Mouse (Mus musculus) heart, adult 2 months (tissue): Measurements from ENCODE around the gene Gnl1. TPM values are rescaled to one million over a fixed set of nuclear protein-coding genes. Genes with fewer than 3 reads are reported as not detected.
"Not testable (repeated sequence)": the region's sequence is repeated elsewhere in the genome, so short reads cannot be mapped to it uniquely, and the experiment has no call there.

Source experiments
- DNase-seq, 2 experiments: peaks; one replicate each; pipeline ENCODE4 v3.0.0; 2021
- H3K27ac ChIP-seq: fragments of 200-600 bp; 2 replicates; pipeline ENCODE4 v1.8.1; 2022
- H3K27me3 ChIP-seq: fragments of 200-500 bp; 2 replicates; pipeline ENCODE4 v1.6.1; 2012; ENCODE audit warnings: mild to moderate bottlenecking, low read length, inconsistent platforms, mixed read lengths; ENCODE audit not compliant: control insufficient read depth, insufficient read depth
- H3K36me3 ChIP-seq: fragments of 200-500 bp; 2 replicates; pipeline ENCODE4 v1.6.1; 2012; ENCODE audit warnings: low read length, inconsistent platforms; ENCODE audit not compliant: control insufficient read depth, insufficient read depth
- H3K4me1 ChIP-seq: fragments of 200-500 bp; 2 replicates; pipeline ENCODE4 v1.6.1; 2011; ENCODE audit warnings: low read length; ENCODE audit not compliant: control insufficient read depth, insufficient read depth
- H3K4me3 ChIP-seq: fragments of 200-600 bp; 2 replicates; pipeline ENCODE4 v1.8.1; 2022
- H3K79me2 ChIP-seq: fragments of 200-500 bp; replicated peaks from 2 replicates; pipeline ENCODE4 v1.6.1; 2012; ENCODE audit warnings: mild to moderate bottlenecking, inconsistent platforms, low read length, moderate library complexity, mixed read lengths; ENCODE audit not compliant: control insufficient read depth, insufficient read depth
- H3K9ac ChIP-seq: fragments of 200-500 bp; 2 replicates; pipeline ENCODE4 v1.6.1; 2012; ENCODE audit warnings: low read depth, mild to moderate bottlenecking, control low read depth, inconsistent platforms, low read length, mixed read lengths
- CTCF ChIP-seq: fragments of 200-600 bp; IDR thresholded peaks from 2 replicates; pipeline ENCODE4 v1.8.1; 2022; ENCODE audit warnings: antibody characterized with exemption, mild to moderate bottlenecking, moderate library complexity
- EP300 ChIP-seq: fragments of 200-500 bp; IDR thresholded peaks from 2 replicates; pipeline ENCODE4 v1.6.1; 2011; ENCODE audit warnings: low read depth, low read length, control low read depth; ENCODE audit not compliant: insufficient read depth
- POLR2A ChIP-seq: fragments of 200-500 bp; IDR thresholded peaks from 2 replicates; pipeline ENCODE4 v1.6.1; 2011; ENCODE audit warnings: mild to moderate bottlenecking, low read depth, low read length, control low read depth; ENCODE audit not compliant: insufficient read depth
- WGBS: fragments of 180-500 bp; shearing (Covaris S2); methylation state at CpG from one replicate; pipeline ENCODE4 v1.1.7; 2018; 5-methylcytosine and 5-hydroxymethylcytosine counted together
- intact Hi-C: fragments of 180-260 bp; cut with DNase I; formaldehyde crosslinking; loops from one replicate; pipeline ENCODE4 v1.15.1; 2025
- polyA plus RNA-seq: library from polyadenylated mRNA; depleted of rRNA; stranded (reverse); fragments of >200 nt; gene quantifications from 2 replicates; pipeline ENCODE4 v1.2.3, GENCODE M21; 2012
- total RNA-seq, 2 experiments: library from RNA; stranded (reverse); gene quantifications; 2 replicates each; pipeline ENCODE4 v1.2.3; 2021

The Gnl1 gene
- total and polyA plus RNA-seq, 3 experiments = 17.0 to 35.6 (median 27.4) TPM

GRCm38 (mm10) chr17:35939108-35939507 is 40.5 kb upstream of the Gnl1 start:
- intact Hi-C loops = loop anchor here (5.0 to 10.0 kb wide), 2 partner anchors 126 to 253 kb away; partner anchors contain the start of gene H2-T3
- Histone ChIP-seq H3K36me3 (no peaks in the 10 kb centered on the region), H3K27ac (no peak overlapping the region), H3K79me2 (no peaks in the 10 kb centered on the region), H3K27me3 (no peaks in the 10 kb centered on the region), H3K9ac (no peak overlapping the region), H3K4me1 (no peaks in the 10 kb centered on the region), H3K4me3 (no peak overlapping the region)
- no peak for TF ChIP-seq POLR2A
- TF ChIP-seq CTCF = no peak
- TF ChIP-seq EP300 = no peak
- 68% methylated on average over 2 of the region's 2 CpGs for WGBS
- no peak for DNase-seq

GRCm38 (mm10) chr17:35939941-35940340 is 39.7 kb upstream of the Gnl1 start:
- H3K27me3 ChIP-seq = no peaks in the 10 kb centered on the region
- intact Hi-C loops = loop anchor here (5.0 to 10.0 kb wide), 2 partner anchors 125 to 252 kb away; partner anchors contain the start of gene H2-T3
- no peak overlapping the region for H3K27ac ChIP-seq
- no peaks in the 10 kb centered on the region for H3K4me1 ChIP-seq
- no peak overlapping the region for H3K4me3 ChIP-seq
- no peak for DNase-seq
- no peak overlapping the region for H3K9ac ChIP-seq
- TF ChIP-seq POLR2A (no peak), EP300 (no peak), CTCF (no peak)
- no peaks in the 10 kb centered on the region for H3K36me3 ChIP-seq
- no peaks in the 10 kb centered on the region for H3K79me2 ChIP-seq
- 61% methylated on average over 1 of the region's 1 CpGs for WGBS

- H3K4me3 ChIP-seq, H3K79me2 ChIP-seq, H3K4me1 ChIP-seq, H3K27ac ChIP-seq, H3K36me3 ChIP-seq, DNase-seq, H3K9ac ChIP-seq, intact Hi-C loops, H3K27me3 ChIP-seq: not testable (repeated sequence)
Measured at GRCm38 (mm10) chr17:35950946-35951345, 28.7 kb upstream of the Gnl1 start.

GRCm38 (mm10) chr17:35952559-35952958 is 27.1 kb upstream of the Gnl1 start:
- H3K4me1 ChIP-seq, H3K79me2 ChIP-seq, H3K27me3 ChIP-seq, H3K36me3 ChIP-seq, intact Hi-C loops, H3K9ac ChIP-seq, H3K27ac ChIP-seq, H3K4me3 ChIP-seq, DNase-seq: not testable (repeated sequence)
- WGBS = 84% methylated on average over 3 of the region's 3 CpGs

GRCm38 (mm10) chr17:35954665-35955064 is 25.0 kb upstream of the Gnl1 start:
- Histone ChIP-seq H3K4me3 (no peak overlapping the region), H3K4me1 (no peaks in the 10 kb centered on the region), H3K9ac (no peak overlapping the region), H3K79me2 (no peaks in the 10 kb centered on the region), H3K36me3 (no peaks in the 10 kb centered on the region), H3K27me3 (no peaks in the 10 kb centered on the region), H3K27ac (no peak overlapping the region)
- TF ChIP-seq POLR2A (no peak), CTCF (no peak)
- no peak for DNase-seq
- intact Hi-C loops = no loop called here
- WGBS = 76% methylated on average over 8 of the region's 8 CpGs

GRCm38 (mm10) chr17:35958533-35959223 is 21.0 kb upstream of the Gnl1 start:
- 94% methylated on average over 15 of the region's 15 CpGs for WGBS
- DNase-seq = no peak
- intact Hi-C loops = no loop called here
- H3K27ac ChIP-seq = no peak overlapping the region
- H3K4me3 ChIP-seq = no peak overlapping the region
- H3K36me3 ChIP-seq = no peaks in the 10 kb centered on the region
- no peak overlapping the region for H3K9ac ChIP-seq
- no peak for TF ChIP-seq POLR2A
- no peak for TF ChIP-seq EP300
- TF ChIP-seq CTCF = no peak
- no peaks in the 10 kb centered on the region for H3K27me3 ChIP-seq
- H3K79me2 ChIP-seq = no peaks in the 10 kb centered on the region
- no peaks in the 10 kb centered on the region for H3K4me1 ChIP-seq
